Mouse (Mus musculus): ENCODE measurements at regions not wholly inside any gene's neighbourhood (a gene's known extent, or its start where the extent isn't known, plus 50 kb on each side); places are given as distances from the start of the nearest gene placed in this dataset.
A peak's percentile ranks its signal among the peaks of the same experiment; 100 is the strongest.

DNA sequence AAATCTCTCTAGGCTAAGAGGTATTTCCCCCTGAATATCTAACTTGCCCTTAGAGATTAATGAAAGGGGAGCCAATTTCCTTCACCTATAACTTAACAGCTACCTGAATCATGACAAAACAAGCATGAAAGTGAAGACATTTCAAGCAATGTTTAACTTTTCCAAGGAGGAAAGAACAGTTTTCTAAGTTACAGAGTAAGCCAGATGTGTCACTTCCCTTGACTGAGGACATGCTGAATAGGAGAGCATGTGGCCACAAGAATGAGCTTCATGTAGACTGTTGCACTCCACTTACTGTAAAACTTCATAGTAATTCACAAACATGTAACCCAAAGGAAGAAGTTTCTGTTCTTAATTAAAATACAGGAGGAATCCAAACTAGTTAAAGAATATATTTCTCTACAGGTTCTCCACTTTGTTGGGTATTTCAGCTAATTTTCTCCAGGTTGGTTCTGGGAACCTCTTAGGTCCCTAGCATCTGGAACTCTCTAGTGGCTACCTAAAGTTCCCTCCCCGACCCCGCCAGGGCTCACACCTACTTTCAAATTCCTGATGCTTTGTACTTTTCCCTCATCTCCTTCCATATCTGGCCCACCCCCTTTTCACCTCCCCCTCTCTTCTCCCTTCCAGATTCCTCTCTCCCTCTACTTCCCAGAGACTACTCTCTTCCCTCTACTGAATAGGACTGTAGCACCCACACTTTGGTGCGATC lies 142.0 kb upstream of the Tyrp1 start:
- no peaks in the 10 kb centered on the region for H3K4me1 ChIP-seq
- 95% methylated on average over 3 of the region's 3 CpGs for WGBS
- no peak overlapping the region for H3K4me3 ChIP-seq
- no peaks in the 10 kb centered on the region for H3K27me3 ChIP-seq (ENCODE audit: poor library complexity, severe bottlenecking)
- no peaks in the 10 kb centered on the region for H3K36me3 ChIP-seq (replicated peaks)
- no peak overlapping the region for H3K27ac ChIP-seq
- no peaks in the 10 kb centered on the region for H3K9me3 ChIP-seq
- DNase-seq (ENCODE audit: extremely low spot score, low spot score) = no peak

DNA sequence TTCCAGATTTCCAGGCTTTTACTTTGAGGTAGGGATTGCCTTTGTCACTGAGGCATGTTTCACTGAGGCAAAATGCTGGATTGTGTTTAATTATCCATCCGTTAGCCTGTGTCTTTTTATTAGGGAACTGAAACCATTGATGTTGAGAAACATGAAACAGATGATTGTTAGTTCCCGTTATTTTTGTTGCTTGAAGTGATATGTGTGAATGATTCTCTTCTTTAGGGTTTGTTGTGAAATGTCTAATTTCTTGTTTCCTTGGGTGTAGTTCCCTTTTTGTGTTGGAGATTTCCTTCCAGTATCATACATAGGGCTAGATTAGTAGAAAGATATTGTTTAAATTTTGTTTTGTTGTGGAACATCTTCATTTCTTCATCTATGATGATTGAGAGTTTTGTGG lies 121.2 kb upstream of the Tyrp1 start:
- Histone ChIP-seq H3K36me3 (replicated peaks) (no peaks in the 10 kb centered on the region), H3K27ac (no peak overlapping the region), H3K4me1 (no peaks in the 10 kb centered on the region), H3K9me3 (no peaks in the 10 kb centered on the region), H3K27me3 (ENCODE audit: poor library complexity, severe bottlenecking) (no peaks in the 10 kb centered on the region), H3K4me3 (no peak overlapping the region)
- 81% methylated on average over 2 of the region's 2 CpGs for WGBS
- no peak for DNase-seq (ENCODE audit: extremely low spot score, low spot score)

DNA sequence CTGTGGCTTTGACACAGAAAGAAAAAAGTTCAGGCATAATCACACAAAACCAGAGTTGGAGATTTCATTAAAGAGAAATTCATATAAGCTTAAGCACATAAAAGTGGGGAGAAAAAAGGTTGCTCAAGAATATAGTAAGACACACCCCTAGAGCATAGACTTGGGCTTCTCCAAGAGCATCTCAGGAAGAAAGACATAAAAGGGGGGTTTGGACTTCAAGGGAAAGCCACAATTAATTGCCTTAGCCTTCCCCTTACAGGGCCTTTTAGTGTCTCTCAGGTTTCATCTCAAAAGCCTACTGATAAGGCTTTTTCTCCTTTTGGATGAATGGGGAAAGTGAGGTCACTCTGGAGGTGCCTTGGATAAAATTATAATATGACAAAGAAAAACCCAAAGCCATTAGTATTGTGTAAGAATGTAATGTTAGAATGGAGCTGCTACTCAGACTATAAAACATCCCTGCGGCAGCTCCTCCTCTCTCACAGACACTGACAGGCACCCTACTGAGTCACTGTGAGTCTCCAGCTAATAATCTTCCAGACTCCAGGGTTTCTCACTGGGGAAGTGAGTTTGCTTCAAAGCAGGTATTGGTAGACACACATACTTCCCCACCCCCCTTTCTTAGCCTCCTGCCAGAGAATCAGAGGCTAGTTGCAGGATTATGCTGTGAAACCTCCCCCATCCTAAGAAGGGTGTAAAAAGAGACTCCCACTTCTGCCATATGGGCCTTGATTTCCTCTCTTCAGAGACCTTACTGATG lies 88.8 kb upstream of the Tyrp1 start:
- Histone ChIP-seq H3K4me3 (no peak overlapping the region), H3K36me3 (replicated peaks) (no peaks in the 10 kb centered on the region), H3K9me3 (no peaks in the 10 kb centered on the region), H3K27ac (no peak overlapping the region), H3K4me1 (peaks cover 17% of the 10 kb centered on the region), H3K27me3 (ENCODE audit: poor library complexity, severe bottlenecking) (no peaks in the 10 kb centered on the region)
- DNase-seq (ENCODE audit: extremely low spot score, low spot score) = peak; percentile 16
- 12% methylated on average over 1 of the region's 1 CpGs for WGBS

GRCm38 (mm10) chr4:80752259-80752658 lies 81.7 kb upstream of the Tyrp1 start:
- 76% methylated on average over 6 of the region's 6 CpGs for WGBS
- no peaks in the 10 kb centered on the region for H3K9me3 ChIP-seq
- no peak for DNase-seq (ENCODE audit: extremely low spot score, low spot score)
- H3K36me3 ChIP-seq (replicated peaks) = no peaks in the 10 kb centered on the region
- H3K27ac ChIP-seq = no peak overlapping the region
- H3K27me3 ChIP-seq (ENCODE audit: poor library complexity, severe bottlenecking) = no peaks in the 10 kb centered on the region
- no peaks in the 10 kb centered on the region for H3K4me1 ChIP-seq
- H3K4me3 ChIP-seq = no peak overlapping the region

DNA sequence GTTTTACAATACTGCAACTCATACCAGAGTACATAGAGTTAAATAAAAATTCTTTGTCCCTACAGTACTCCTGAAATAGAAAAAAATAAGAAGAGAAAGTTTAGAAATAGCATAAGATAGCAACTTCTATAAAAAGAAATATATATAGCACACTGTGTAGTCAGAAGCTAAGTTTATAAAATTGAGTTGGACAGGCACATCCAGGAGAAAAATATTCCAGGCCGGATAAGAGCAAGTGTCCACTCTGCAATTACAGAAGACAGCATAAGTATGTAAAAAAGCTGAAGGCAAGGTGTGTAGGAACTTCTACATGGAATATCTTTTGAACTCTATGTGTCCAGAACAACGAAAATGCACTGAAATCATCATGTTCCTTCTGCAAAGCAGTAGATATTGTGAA lies 77.8 kb upstream of the Tyrp1 start:
- Histone ChIP-seq H3K36me3 (replicated peaks) (no peaks in the 10 kb centered on the region), H3K4me1 (no peaks in the 10 kb centered on the region), H3K9me3 (no peaks in the 10 kb centered on the region), H3K27ac (no peak overlapping the region), H3K4me3 (no peak overlapping the region), H3K27me3 (ENCODE audit: poor library complexity, severe bottlenecking) (no peaks in the 10 kb centered on the region)
- WGBS = 87% methylated on average over 2 of the region's 2 CpGs
- DNase-seq (ENCODE audit: extremely low spot score, low spot score) = no peak

DNA sequence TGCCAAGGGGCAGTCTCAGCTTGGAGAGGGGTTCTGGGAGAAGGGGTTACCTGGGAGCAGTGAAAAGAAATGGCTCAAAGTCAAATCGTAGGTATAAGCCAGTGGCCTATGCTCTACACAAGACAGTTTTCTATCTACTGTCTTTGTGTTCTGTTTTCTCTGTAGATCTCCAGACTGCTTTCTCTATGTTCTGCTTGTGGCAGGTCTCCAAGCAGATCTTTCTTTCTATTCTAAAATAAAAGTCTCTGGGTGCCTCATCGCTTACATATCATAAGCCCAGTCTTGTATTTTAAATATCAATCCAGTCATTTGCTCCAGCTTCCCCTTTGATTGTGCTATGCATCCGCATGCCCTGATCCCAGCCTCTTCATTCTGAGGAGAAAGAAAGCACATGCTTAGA lies 69.9 kb upstream of the Tyrp1 start:
- Histone ChIP-seq H3K27ac (no peak overlapping the region), H3K4me1 (no peaks in the 10 kb centered on the region), H3K36me3 (replicated peaks) (no peaks in the 10 kb centered on the region), H3K9me3 (no peaks in the 10 kb centered on the region), H3K4me3 (no peak overlapping the region), H3K27me3 (ENCODE audit: poor library complexity, severe bottlenecking) (no peaks in the 10 kb centered on the region)
- DNase-seq (ENCODE audit: extremely low spot score, low spot score) = no peak
- WGBS = 90% methylated on average over 3 of the region's 3 CpGs

- WGBS = 51% methylated on average over 4 of the region's 4 CpGs
These were observed 68.1 kb upstream of the Tyrp1 start for GRCm38 (mm10) chr4:80765781-80766180.

GRCm38 (mm10) chr4:80767447-80767846 lies 66.5 kb upstream of the Tyrp1 start:
- Histone ChIP-seq H3K27ac (no peak overlapping the region), H3K36me3 (replicated peaks) (no peaks in the 10 kb centered on the region), H3K4me1 (no peaks in the 10 kb centered on the region), H3K27me3 (ENCODE audit: poor library complexity, severe bottlenecking) (no peaks in the 10 kb centered on the region), H3K9me3 (no peaks in the 10 kb centered on the region), H3K4me3 (no peak overlapping the region)
- 86% methylated on average over 5 of the region's 5 CpGs for WGBS
- no peak for DNase-seq (ENCODE audit: extremely low spot score, low spot score)

More at GRCm38 (mm10) chr4:80765781-80766180, 68.1 kb upstream of the Tyrp1 start:
- peak; percentile 53 for DNase-seq (ENCODE audit: extremely low spot score, low spot score)
- Histone ChIP-seq H3K27me3 (ENCODE audit: poor library complexity, severe bottlenecking) (no peaks in the 10 kb centered on the region), H3K9me3 (no peaks in the 10 kb centered on the region), H3K4me1 (no peaks in the 10 kb centered on the region), H3K36me3 (replicated peaks) (no peaks in the 10 kb centered on the region), H3K4me3 (no peak overlapping the region), H3K27ac (no peak overlapping the region)
